Mouse (Mus musculus) stomach, embryonic 15.5 days (tissue): Measurements from ENCODE around the gene Sh2d1a. TPM values are rescaled to one million over a fixed set of nuclear protein-coding genes. Genes with fewer than 3 reads are reported as not detected.

Source experiments
- ATAC-seq: fragments of 200-750 bp; cut with Nextera tagmentation; 2 replicates; pipeline ENCODE4 v1.8.0; 2017; ENCODE audit warnings: low read depth, moderate number of reproducible peaks, moderate TSS enrichment; ENCODE audit not compliant: insufficient read depth, low FRiP score
- H3K27ac ChIP-seq: fragments of 300-500 bp; sonication (generic); 2 replicates; pipeline ENCODE4 v1.5.1; 2015; ENCODE audit warnings: mild to moderate bottlenecking, inconsistent platforms
- H3K27me3 ChIP-seq: fragments of 300-500 bp; sonication (generic); replicated peaks from 2 replicates; pipeline ENCODE4 v1.6.1; 2015; ENCODE audit warnings: inconsistent platforms
- H3K36me3 ChIP-seq: fragments of 300-500 bp; sonication (generic); 2 replicates; pipeline ENCODE4 v1.6.1; 2015; ENCODE audit warnings: inconsistent platforms
- H3K4me1 ChIP-seq: fragments of 300-500 bp; sonication (generic); 2 replicates; pipeline ENCODE4 v1.6.1; 2015; ENCODE audit warnings: inconsistent platforms
- H3K4me2 ChIP-seq: fragments of 300-500 bp; sonication (generic); 2 replicates; pipeline ENCODE4 v1.6.1; 2015; ENCODE audit warnings: mild to moderate bottlenecking, inconsistent platforms
- H3K4me3 ChIP-seq: fragments of 300-500 bp; sonication (generic); replicated peaks from 2 replicates; pipeline ENCODE4 v1.5.1; 2015; ENCODE audit warnings: inconsistent platforms
- H3K9ac ChIP-seq: fragments of 300-500 bp; sonication (generic); 2 replicates; pipeline ENCODE4 v1.6.1; 2015; ENCODE audit warnings: inconsistent platforms
- H3K9me3 ChIP-seq: fragments of 300-500 bp; sonication (generic); 2 replicates; pipeline ENCODE4 v1.6.1; 2016; ENCODE audit warnings: inconsistent platforms
- WGBS: fragments of 180-500 bp; shearing (Covaris S2); methylation state at CpG from one replicate; pipeline ENCODE4 v1.1.7; 2015; 5-methylcytosine and 5-hydroxymethylcytosine counted together
- polyA plus RNA-seq: library from polyadenylated mRNA; unstranded; fragments of >200 nt; fragmentation: Nextera tagmentation; extraction: Ambion mirVana; gene quantifications from 2 replicates; pipeline ENCODE4 v1.2.1, GENCODE M21; 2015

Gene Sh2d1a
- polyA plus RNA-seq, 1 experiment from 2014 or later: 2.0 TPM

GRCm38 (mm10) chrX:42545076-42545475 is 42.8 kb downstream of the Sh2d1a start:
- Histone ChIP-seq H3K27ac (no peak overlapping the region), H3K27me3 (no peaks in the 10 kb centered on the region), H3K4me3 (no peak overlapping the region), H3K36me3 (no peaks in the 10 kb centered on the region), H3K4me1 (no peaks in the 10 kb centered on the region), H3K9ac (no peak overlapping the region), H3K9me3 (no peaks in the 10 kb centered on the region), H3K4me2 (no peak overlapping the region)
- ATAC-seq: no peak
- WGBS: 94% methylated on average over 1 of the region's 1 CpGs

- Histone ChIP-seq H3K9ac (no peak overlapping the region), H3K9me3 (no peaks in the 10 kb centered on the region), H3K27me3 (no peaks in the 10 kb centered on the region), H3K27ac (no peak overlapping the region), H3K4me1 (no peaks in the 10 kb centered on the region), H3K36me3 (no peaks in the 10 kb centered on the region), H3K4me3 (no peak overlapping the region), H3K4me2 (no peak overlapping the region)
- WGBS: 63% methylated on average over 4 of the region's 4 CpGs
- no peak for ATAC-seq
These were observed 46.3 kb downstream of the Sh2d1a start for GRCm38 (mm10) chrX:42548513-42548912.

GRCm38 (mm10) chrX:42557284-42557683 is 55.0 kb downstream of the Sh2d1a start:
- no peak overlapping the region for H3K4me2 ChIP-seq
- H3K4me1 ChIP-seq: no peaks in the 10 kb centered on the region
- H3K36me3 ChIP-seq: no peaks in the 10 kb centered on the region
- H3K27me3 ChIP-seq: no peaks in the 10 kb centered on the region
- no peaks in the 10 kb centered on the region for H3K9me3 ChIP-seq
- ATAC-seq: no peak
- WGBS: 21% methylated on average over 7 of the region's 7 CpGs
- H3K9ac ChIP-seq: no peak overlapping the region
- no peak overlapping the region for H3K4me3 ChIP-seq
- no peak overlapping the region for H3K27ac ChIP-seq

GRCm38 (mm10) chrX:42558683-42559082 is 56.4 kb downstream of the Sh2d1a start:
- no peak overlapping the region for H3K4me3 ChIP-seq
- 67% methylated on average over 4 of the region's 4 CpGs for WGBS
- no peak for ATAC-seq
- H3K4me1 ChIP-seq: no peaks in the 10 kb centered on the region
- no peaks in the 10 kb centered on the region for H3K36me3 ChIP-seq
- no peak overlapping the region for H3K4me2 ChIP-seq
- no peak overlapping the region for H3K9ac ChIP-seq
- no peaks in the 10 kb centered on the region for H3K27me3 ChIP-seq
- no peaks in the 10 kb centered on the region for H3K9me3 ChIP-seq
- no peak overlapping the region for H3K27ac ChIP-seq

Other genes starting within 250 kb of the Sh2d1a start
- gene Tex13c2, start 12.8 kb upstream of the Sh2d1a start, polyA plus RNA-seq: not detected in 2 replicates